Mouse (Mus musculus) embryonic facial prominence, embryonic 12.5 days (tissue): Measurements from ENCODE around the gene Ptn. TPM values are rescaled to one million over a fixed set of nuclear protein-coding genes. Genes with fewer than 3 reads are reported as not detected.
A peak's percentile ranks its signal among the peaks of the same experiment; 100 is the strongest.

Experiments used
- ATAC-seq: fragments of 200-750 bp; cut with Nextera tagmentation; 2 replicates; pipeline ENCODE4 v1.8.0; 2017; ENCODE audit not compliant: insufficient number of reproducible peaks, insufficient read depth, low FRiP score, low TSS enrichment
- H3K27ac ChIP-seq: fragments of 300-500 bp; sonication (generic); 2 replicates; pipeline ENCODE4 v1.5.1; 2016; ENCODE audit warnings: mild to moderate bottlenecking
- H3K27me3 ChIP-seq: fragments of 300-500 bp; sonication (generic); 2 replicates; pipeline ENCODE4 v1.6.1; 2016; ENCODE audit warnings: mild to moderate bottlenecking, moderate library complexity
- H3K36me3 ChIP-seq: fragments of 300-500 bp; sonication (generic); 2 replicates; pipeline ENCODE4 v1.6.1; 2016; ENCODE audit warnings: mild to moderate bottlenecking
- H3K4me1 ChIP-seq: fragments of 300-500 bp; sonication (generic); 2 replicates; pipeline ENCODE4 v1.6.1; 2016
- H3K4me2 ChIP-seq: fragments of 300-500 bp; sonication (generic); replicated peaks from 2 replicates; pipeline ENCODE4 v1.6.1; 2016; ENCODE audit warnings: mild to moderate bottlenecking, moderate library complexity
- H3K4me3 ChIP-seq: fragments of 300-500 bp; sonication (generic); 2 replicates; pipeline ENCODE4 v1.5.1; 2016; ENCODE audit warnings: mild to moderate bottlenecking
- H3K9ac ChIP-seq: fragments of 300-500 bp; sonication (generic); 2 replicates; pipeline ENCODE4 v1.6.1; 2016; ENCODE audit warnings: mild to moderate bottlenecking, moderate library complexity
- H3K9me3 ChIP-seq: fragments of 300-500 bp; sonication (generic); 2 replicates; pipeline ENCODE4 v1.6.1; 2016; ENCODE audit warnings: mild to moderate bottlenecking, moderate library complexity
- WGBS: fragments of 180-500 bp; shearing (Covaris S2); methylation state at CpG from one replicate; pipeline ENCODE4 v1.1.7; 2016; 5-methylcytosine and 5-hydroxymethylcytosine counted together
- polyA plus RNA-seq: library from polyadenylated mRNA; unstranded; fragments of >200 nt; fragmentation: Nextera tagmentation; extraction: Ambion mirVana; gene quantifications from 2 replicates; pipeline ENCODE4 v1.2.1, GENCODE M21; 2016

Gene Ptn
- polyA plus RNA-seq, 1 experiment from 2014 or later: 730 TPM

- Histone ChIP-seq H3K36me3 (no peaks in the 10 kb centered on the region), H3K27ac (peak overlapping the region; percentile 17; the same call in 1 of the 2 replicates), H3K4me3 (no peak overlapping the region), H3K9me3 (no peaks in the 10 kb centered on the region), H3K4me1 (peaks cover 13% of the 10 kb centered on the region), H3K9ac (no peak overlapping the region), H3K4me2 (no peak overlapping the region), H3K27me3 (no peaks in the 10 kb centered on the region)
- WGBS: 70% methylated on average over 7 of the region's 7 CpGs
- no peak for ATAC-seq
These were observed 2.9 kb upstream of the Ptn start for GRCm38 (mm10) chr6:36812666-36813515.

GRCm38 (mm10) chr6:36810448-36810847 is 428 bp upstream of the Ptn start:
- peak overlapping the region; percentile 95 for H3K27ac ChIP-seq
- peak overlapping the region; percentile 60 for H3K4me2 ChIP-seq
- no peaks in the 10 kb centered on the region for H3K9me3 ChIP-seq
- ATAC-seq: no peak
- no peaks in the 10 kb centered on the region for H3K27me3 ChIP-seq
- 14% methylated on average over 5 of the region's 5 CpGs for WGBS
- peak overlapping the region; percentile 76 for H3K9ac ChIP-seq
- peaks cover 6% of the 10 kb centered on the region for H3K36me3 ChIP-seq
- H3K4me1 ChIP-seq: peaks cover 25% of the 10 kb centered on the region
- H3K4me3 ChIP-seq: peak overlapping the region; percentile 56

- H3K4me2 ChIP-seq: peak overlapping the region; percentile 60
- H3K36me3 ChIP-seq: peaks cover 7% of the 10 kb centered on the region
- H3K27ac ChIP-seq: peak overlapping the region; percentile 95
- H3K9ac ChIP-seq: peak overlapping the region; percentile 76
- no peaks in the 10 kb centered on the region for H3K9me3 ChIP-seq
- H3K4me1 ChIP-seq: peaks cover 25% of the 10 kb centered on the region
- no peaks in the 10 kb centered on the region for H3K27me3 ChIP-seq
- WGBS: 2% methylated on average over 7 of the region's 7 CpGs
- ATAC-seq: peak; percentile 8; the same call in 1 of the 2 replicates
- peak overlapping the region; percentile 56 for H3K4me3 ChIP-seq
These were observed 701 bp downstream of the Ptn start for GRCm38 (mm10) chr6:36809311-36809726.

- Histone ChIP-seq H3K4me2 (peak overlapping the region; percentile 60), H3K36me3 (peaks cover 12% of the 10 kb centered on the region), H3K27me3 (no peaks in the 10 kb centered on the region), H3K9ac (peak overlapping the region; percentile 76), H3K4me1 (peaks cover 25% of the 10 kb centered on the region), H3K27ac (peak overlapping the region; percentile 95), H3K4me3 (peak overlapping the region; percentile 56), H3K9me3 (no peaks in the 10 kb centered on the region)
- WGBS: 23% methylated on average over 7 of the region's 7 CpGs
- ATAC-seq: no peak
These were observed 1.5 kb downstream of the Ptn start for GRCm38 (mm10) chr6:36808306-36809058.

GRCm38 (mm10) chr6:36806906-36807305 is 3.1 kb downstream of the Ptn start:
- H3K4me1 ChIP-seq: peaks cover 22% of the 10 kb centered on the region
- peaks cover 22% of the 10 kb centered on the region for H3K36me3 ChIP-seq
- H3K27ac ChIP-seq: no peak overlapping the region
- H3K9ac ChIP-seq: no peak overlapping the region
- no peak for ATAC-seq
- no peaks in the 10 kb centered on the region for H3K9me3 ChIP-seq
- no peaks in the 10 kb centered on the region for H3K27me3 ChIP-seq
- 92% methylated on average over 6 of the region's 6 CpGs for WGBS
- peak overlapping the region; percentile 39 for H3K4me2 ChIP-seq
- H3K4me3 ChIP-seq: peak overlapping the region; percentile 19

- Histone ChIP-seq H3K4me2 (no peak overlapping the region), H3K36me3 (peaks cover 28% of the 10 kb centered on the region), H3K9me3 (no peaks in the 10 kb centered on the region), H3K27ac (no peak overlapping the region), H3K27me3 (no peaks in the 10 kb centered on the region), H3K4me3 (no peak overlapping the region), H3K4me1 (peaks cover 21% of the 10 kb centered on the region; the same call in 1 of the 2 replicates), H3K9ac (no peak overlapping the region)
- ATAC-seq: no peak
- WGBS: 78% methylated on average over 5 of the region's 5 CpGs
These were observed 9.6 kb downstream of the Ptn start for GRCm38 (mm10) chr6:36800309-36800946.

GRCm38 (mm10) chr6:36797066-36797655 is 12.9 kb downstream of the Ptn start:
- peaks cover 21% of the 10 kb centered on the region; the same call in 1 of the 2 replicates for H3K4me1 ChIP-seq
- H3K9ac ChIP-seq: no peak overlapping the region
- H3K9me3 ChIP-seq: no peaks in the 10 kb centered on the region
- H3K4me2 ChIP-seq: no peak overlapping the region
- ATAC-seq: 0 out of 2 replicates have a peak, but pooled peaks have one; percentile 28
- WGBS: 21% methylated on average over 3 of the region's 3 CpGs
- no peaks in the 10 kb centered on the region for H3K27me3 ChIP-seq
- peaks cover 11% of the 10 kb centered on the region for H3K36me3 ChIP-seq
- 0 out of 2 replicates have a peak overlapping the region, but pooled peaks have one; percentile 36 for H3K27ac ChIP-seq
- H3K4me3 ChIP-seq: no peak overlapping the region

- H3K27ac ChIP-seq: no peak overlapping the region
- H3K27me3 ChIP-seq: no peaks in the 10 kb centered on the region
- no peak overlapping the region for H3K9ac ChIP-seq
- H3K4me1 ChIP-seq: peaks cover 15% of the 10 kb centered on the region; the same call in 1 of the 2 replicates
- WGBS: 75% methylated on average over 4 of the region's 4 CpGs
- no peak overlapping the region for H3K4me2 ChIP-seq
- peaks cover 6% of the 10 kb centered on the region for H3K36me3 ChIP-seq
- H3K4me3 ChIP-seq: no peak overlapping the region
- no peak for ATAC-seq
- H3K9me3 ChIP-seq: no peaks in the 10 kb centered on the region
These were observed 15.5 kb downstream of the Ptn start for GRCm38 (mm10) chr6:36794535-36794934.

GRCm38 (mm10) chr6:36793775-36794174 is 16.2 kb downstream of the Ptn start:
- WGBS: 73% methylated on average over 5 of the region's 5 CpGs

GRCm38 (mm10) chr6:36789261-36789660 is 20.8 kb downstream of the Ptn start:
- Histone ChIP-seq H3K4me3 (no peak overlapping the region), H3K27me3 (no peaks in the 10 kb centered on the region), H3K36me3 (peaks cover 15% of the 10 kb centered on the region), H3K9me3 (no peaks in the 10 kb centered on the region), H3K9ac (no peak overlapping the region), H3K4me2 (no peak overlapping the region), H3K27ac (no peak overlapping the region), H3K4me1 (peaks cover 29% of the 10 kb centered on the region)
- ATAC-seq: no peak
- 66% methylated on average over 4 of the region's 4 CpGs for WGBS

More at GRCm38 (mm10) chr6:36793775-36794174, 16.2 kb downstream of the Ptn start:
- H3K9me3 ChIP-seq: no peaks in the 10 kb centered on the region
- no peak overlapping the region for H3K4me3 ChIP-seq
- H3K36me3 ChIP-seq: 0 out of 2 replicates have a peak, but pooled peaks cover 4% of the 10 kb centered on the region
- H3K4me1 ChIP-seq: peaks cover 18% of the 10 kb centered on the region; the same call in 1 of the 2 replicates
- H3K27me3 ChIP-seq: no peaks in the 10 kb centered on the region
- no peak for ATAC-seq
- H3K4me2 ChIP-seq: no peak overlapping the region
- H3K27ac ChIP-seq: no peak overlapping the region
- H3K9ac ChIP-seq: no peak overlapping the region
